ENCODE assay signal across 9 mouse cellular contexts in the genomic region with DNA sequence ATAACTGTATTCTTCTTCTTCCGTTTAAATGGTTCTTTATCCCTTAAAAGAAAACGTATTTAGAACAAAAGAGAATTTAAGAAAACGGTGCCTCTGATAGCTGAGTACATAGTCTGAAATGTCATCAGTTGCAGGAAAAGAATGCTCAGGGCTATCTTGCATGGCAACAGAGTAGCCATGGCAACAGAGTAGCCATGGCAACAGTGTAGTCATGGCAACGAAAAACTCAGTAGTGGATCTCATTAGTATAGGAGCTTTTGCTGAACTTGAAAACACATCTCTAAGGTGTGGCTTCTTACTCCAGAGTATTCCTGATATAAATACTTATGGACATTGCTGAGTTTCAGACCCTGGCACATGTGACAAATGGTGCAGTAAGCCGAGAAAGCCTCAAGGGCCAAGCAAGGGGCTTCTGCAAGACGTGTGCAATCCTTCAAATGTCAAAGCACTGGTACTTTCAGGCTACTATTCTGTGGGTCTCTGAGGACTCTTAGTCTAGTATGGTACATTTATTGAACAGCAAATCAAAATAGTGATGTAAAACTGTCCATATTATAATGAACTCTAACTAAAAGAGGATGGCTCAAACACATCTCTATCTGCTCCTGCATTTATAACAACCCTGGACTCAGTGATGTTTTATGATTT.
DNase-seq lines count a peak whose midpoint lies in the region; ATAC-seq and TF ChIP-seq lines count a peak whose summit lies in the region.
"Had no signal": no experiment of that assay in that cellular context is flagged by ENCODE, and none has a peak within 500 bp of the region (broad histone marks: within the 10 kb centered on the region; RNA-seq: fewer than 3 reads in every experiment).

No protein-coding gene starts in this region.

- H3K27ac ChIP-seq in kidney, postnatal 0 days: no peak overlapping the region
- H3K27ac ChIP-seq in forebrain, embryonic 13.5 days: no peak overlapping the region
- no peak overlapping the region for H3K27ac ChIP-seq in neural tube, embryonic 11.5 days (ENCODE audit: low read depth, low read length)
- H3K27ac ChIP-seq: lung, embryonic 15.5 days had no signal

- no peaks in the 10 kb centered on the region for H3K9me3 ChIP-seq in kidney, postnatal 0 days (replicated peaks; ENCODE audit: low read length)
- no peaks in the 10 kb centered on the region for H3K9me3 ChIP-seq in forebrain, embryonic 13.5 days (replicated peaks)
- H3K9me3 ChIP-seq in neural tube, embryonic 11.5 days (ENCODE audit: control insufficient read depth, low read length): no peaks in the 10 kb centered on the region
- H3K9me3 ChIP-seq: lung, embryonic 15.5 days had no signal

- no peaks in the 10 kb centered on the region for H3K4me1 ChIP-seq in kidney, postnatal 0 days (replicated peaks; ENCODE audit: insufficient read depth, low read length)
- H3K4me1 ChIP-seq in forebrain, embryonic 13.5 days: peaks cover 25% of the 10 kb centered on the region
- peaks cover 6% of the 10 kb centered on the region for H3K4me1 ChIP-seq in neural tube, embryonic 11.5 days (ENCODE audit: control insufficient read depth, insufficient read depth, low read length)
- H3K4me1 ChIP-seq: lung, embryonic 15.5 days had no signal

- no peaks in the 10 kb centered on the region for H3K36me3 ChIP-seq in kidney, postnatal 0 days (ENCODE audit: insufficient read depth, low read length)
- H3K36me3 ChIP-seq in forebrain, embryonic 13.5 days (ENCODE audit: poor library complexity, severe bottlenecking): no peaks in the 10 kb centered on the region
- no peaks in the 10 kb centered on the region for H3K36me3 ChIP-seq in neural tube, embryonic 11.5 days (ENCODE audit: control insufficient read depth, insufficient read depth, low read length)
- H3K36me3 ChIP-seq: lung, embryonic 15.5 days had no signal

- DNase-seq in kidney, postnatal 0 days (ENCODE audit: low spot score): peak; percentile 33
- DNase-seq in kidney, adult 18-20 months: no peak
- DNase-seq in layer of hippocampus, adult 9-11 months: peak; percentile 85
- DNase-seq in neural tube, embryonic 11.5 days (ENCODE audit: low spot score): peak; percentile 91
- DNase-seq in urinary bladder, postnatal 10 days (ENCODE audit: low spot score): no peak
- DNase-seq in natural killer cell, adult 2 months (ENCODE audit: low spot score in 2 of 2): no peak

- no peak overlapping the region for H3K9ac ChIP-seq in kidney, postnatal 0 days (ENCODE audit: low read depth, low read length)
- H3K9ac ChIP-seq in forebrain, embryonic 13.5 days: no peak overlapping the region
- H3K9ac ChIP-seq in neural tube, embryonic 11.5 days (ENCODE audit: low read length): no peak overlapping the region
- H3K9ac ChIP-seq: lung, embryonic 15.5 days had no signal

- no peak for ATAC-seq in kidney, postnatal 0 days (replicated peaks; ENCODE audit: low FRiP score, low read depth)
- peak; percentile 96 for ATAC-seq in forebrain, embryonic 13.5 days
- ATAC-seq in neural tube, embryonic 11.5 days (ENCODE audit: insufficient read depth, low FRiP score, low TSS enrichment): peak; percentile 94
- no peak for ATAC-seq in monocyte, adult 5-6 weeks (replicated peaks; ENCODE audit: insufficient number of reproducible peaks, low FRiP score, low TSS enrichment, poor library complexity, severe bottlenecking)

- TF ChIP-seq CTCF in kidney, postnatal 0 days (IDR thresholded peaks at IDR 0.05; ENCODE audit: low read depth): no peak

- H3K4me3 ChIP-seq in kidney, postnatal 0 days (replicated peaks; ENCODE audit: low read depth, low read length): no peak overlapping the region
- no peak overlapping the region for H3K4me3 ChIP-seq in forebrain, embryonic 13.5 days
- H3K4me3 ChIP-seq in neural tube, embryonic 11.5 days (ENCODE audit: low read depth, low read length): no peak overlapping the region
- H3K4me3 ChIP-seq: lung, embryonic 15.5 days had no signal

- H3K27me3 ChIP-seq in kidney, postnatal 0 days (ENCODE audit: insufficient read depth, low read length): no peaks in the 10 kb centered on the region
- H3K27me3 ChIP-seq in forebrain, embryonic 13.5 days: no peaks in the 10 kb centered on the region
- no peaks in the 10 kb centered on the region for H3K27me3 ChIP-seq in neural tube, embryonic 11.5 days (ENCODE audit: control insufficient read depth, insufficient read depth, low read length)
- H3K27me3 ChIP-seq: lung, embryonic 15.5 days had no signal

- WGBS in kidney, postnatal 0 days: 53% methylated on average over 6 of the region's 6 CpGs
- 23% methylated on average over 6 of the region's 6 CpGs for WGBS in forebrain, embryonic 13.5 days
- WGBS in neural tube, embryonic 11.5 days: 40% methylated on average over 6 of the region's 6 CpGs

- no peak overlapping the region for H3K4me2 ChIP-seq in kidney, postnatal 0 days (ENCODE audit: low read length)
- H3K4me2 ChIP-seq in forebrain, embryonic 13.5 days: no peak overlapping the region
- H3K4me2 ChIP-seq in neural tube, embryonic 11.5 days (ENCODE audit: low read depth): no peak overlapping the region
- H3K4me2 ChIP-seq: lung, embryonic 15.5 days had no signal

Comparison
In these comparisons a context has a peak if more than half of its experiments do, and no peak if none do; other contexts are left out.
1. DNase-seq: peak in kidney, postnatal 0 days (single experiment), layer of hippocampus, adult 9-11 months (single experiment) and neural tube, embryonic 11.5 days (single experiment); none in kidney, adult 18-20 months (single experiment), urinary bladder, postnatal 10 days (single experiment) and natural killer cell, adult 2 months (0 of 2).
2. ATAC-seq: peak in forebrain, embryonic 13.5 days (single experiment) and neural tube, embryonic 11.5 days (single experiment); none in kidney, postnatal 0 days (single experiment) and monocyte, adult 5-6 weeks (single experiment).